Mouse (Mus musculus) midbrain, embryonic 16.5 days (tissue): ENCODE data around the gene Prc1. TPM values are rescaled to one million over a fixed set of nuclear protein-coding genes. Genes with fewer than 3 reads are reported as not detected.

Experiments used
- ATAC-seq: fragments of 200-750 bp; cut with Nextera tagmentation; 2 replicates; pipeline ENCODE4 v1.8.0; 2017; ENCODE audit warnings: moderate TSS enrichment
- H3K27ac ChIP-seq: fragments of 300-500 bp; sonication (generic); 2 replicates; pipeline ENCODE4 v1.5.1; 2014; ENCODE audit warnings: mild to moderate bottlenecking, low read length, mixed read lengths
- H3K27me3 ChIP-seq: fragments of 300-500 bp; sonication (generic); 2 replicates; pipeline ENCODE4 v1.6.1; 2014; ENCODE audit warnings: low read depth, low read length, mixed read lengths; ENCODE audit not compliant: control insufficient read depth, insufficient read depth
- H3K36me3 ChIP-seq: fragments of 300-500 bp; sonication (generic); 2 replicates; pipeline ENCODE4 v1.6.1; 2014; ENCODE audit warnings: mild to moderate bottlenecking, low read length, moderate library complexity, mixed read lengths; ENCODE audit not compliant: control insufficient read depth, insufficient read depth
- H3K4me1 ChIP-seq: fragments of 300-500 bp; sonication (generic); 2 replicates; pipeline ENCODE4 v1.6.1; 2014; ENCODE audit warnings: mild to moderate bottlenecking, low read length, mixed read lengths; ENCODE audit not compliant: control insufficient read depth, insufficient read depth
- H3K4me2 ChIP-seq: fragments of 300-500 bp; sonication (generic); 2 replicates; pipeline ENCODE4 v1.6.1; 2014; ENCODE audit warnings: mild to moderate bottlenecking, low read length, mixed read lengths
- H3K4me3 ChIP-seq: fragments of 300-500 bp; sonication (generic); 2 replicates; pipeline ENCODE4 v1.5.1; 2014; ENCODE audit warnings: low read depth, mild to moderate bottlenecking, low read length, moderate library complexity, mixed read lengths
- H3K9ac ChIP-seq: fragments of 300-500 bp; sonication (generic); 2 replicates; pipeline ENCODE4 v1.6.1; 2014; ENCODE audit warnings: low read depth, low read length, mixed read lengths
- H3K9me3 ChIP-seq: fragments of 300-500 bp; sonication (generic); replicated peaks from 2 replicates; pipeline ENCODE4 v1.6.1; 2014; ENCODE audit warnings: mild to moderate bottlenecking, low read length, mixed read lengths; ENCODE audit not compliant: control insufficient read depth, poor library complexity, severe bottlenecking
- WGBS: fragments of 180-500 bp; shearing (Covaris S2); extraction: QIAGEN DNeasy Blood & Tissue Kit; methylation state at CpG from one replicate; pipeline ENCODE4 v1.1.7; 2014; 5-methylcytosine and 5-hydroxymethylcytosine counted together
- polyA plus RNA-seq: library from polyadenylated mRNA; unstranded; fragments of >200 nt; fragmentation: Nextera tagmentation; extraction: Ambion mirVana; gene quantifications from 2 replicates; pipeline ENCODE4 v1.2.1, GENCODE M21; 2015

Prc1 gene
- polyA plus RNA-seq, 1 experiment from 2014 or later, result 22.6 TPM

GRCm38 (mm10) chr7:80346830-80347229 is 52.6 kb downstream of the Prc1 start:
- WGBS, result 89% methylated on average over 5 of the region's 5 CpGs
- ATAC-seq, result no peak
- H3K36me3 ChIP-seq, result peaks cover 8% of the 10 kb centered on the region; the same call in 1 of the 2 replicates
- H3K4me3 ChIP-seq, result no peak overlapping the region
- no peak overlapping the region for H3K27ac ChIP-seq
- no peaks in the 10 kb centered on the region for H3K9me3 ChIP-seq
- H3K27me3 ChIP-seq, result no peaks in the 10 kb centered on the region
- no peak overlapping the region for H3K9ac ChIP-seq
- H3K4me2 ChIP-seq, result no peak overlapping the region
- H3K4me1 ChIP-seq, result peaks cover 15% of the 10 kb centered on the region

DNA sequence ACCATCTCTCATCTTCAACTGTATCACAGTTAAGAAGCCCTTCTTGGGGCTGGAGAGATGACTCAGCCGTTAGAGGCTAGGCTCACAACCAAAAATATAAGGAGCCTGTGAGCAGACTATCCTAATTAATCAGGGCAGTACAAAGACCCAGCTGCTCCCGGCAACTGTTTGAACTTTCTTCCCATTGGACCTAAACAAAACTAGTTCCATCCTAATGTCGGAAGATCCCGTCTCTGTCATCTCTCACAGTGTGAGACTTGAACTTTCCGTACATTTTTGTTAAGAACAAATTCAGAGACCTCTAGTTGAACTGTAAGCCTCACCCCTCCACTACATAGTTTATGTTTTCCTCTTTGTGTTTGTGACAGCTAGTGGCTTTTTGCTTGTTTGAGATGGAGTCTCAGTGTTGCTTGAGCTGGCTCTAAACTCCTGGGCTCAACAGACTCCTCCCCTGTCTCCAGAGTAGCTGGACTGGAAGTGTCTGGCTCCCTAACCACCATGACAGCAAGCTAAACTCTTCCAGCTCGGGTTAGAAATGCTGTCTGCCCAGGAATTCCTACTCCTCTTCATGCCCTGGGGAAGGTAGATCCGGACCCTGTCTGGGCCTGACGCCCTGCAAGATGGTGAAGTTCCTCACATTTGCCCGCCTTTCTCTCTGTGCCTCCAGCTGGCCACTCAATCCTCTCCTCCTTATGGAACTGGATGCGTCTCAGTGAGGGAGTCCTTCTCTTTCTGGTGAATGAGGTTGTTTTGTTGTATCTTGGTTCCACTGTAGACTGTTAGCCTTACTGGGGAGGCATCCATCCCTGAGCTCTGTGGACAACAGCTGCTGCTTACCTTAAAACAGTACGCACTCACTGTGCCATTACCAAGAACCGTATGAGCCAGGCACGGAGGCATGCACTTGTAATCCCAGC is 53.7 kb downstream of the Prc1 start:
- H3K9me3 ChIP-seq, result no peaks in the 10 kb centered on the region
- no peaks in the 10 kb centered on the region for H3K27me3 ChIP-seq
- H3K9ac ChIP-seq, result no peak overlapping the region
- H3K4me1 ChIP-seq, result peaks cover 6% of the 10 kb centered on the region; the same call in 1 of the 2 replicates
- H3K36me3 ChIP-seq, result peaks cover 11% of the 10 kb centered on the region; the same call in 1 of the 2 replicates
- H3K4me2 ChIP-seq, result no peak overlapping the region
- no peak for ATAC-seq
- H3K4me3 ChIP-seq, result no peak overlapping the region
- WGBS, result 78% methylated on average over 13 of the region's 13 CpGs
- H3K27ac ChIP-seq, result no peak overlapping the region

DNA sequence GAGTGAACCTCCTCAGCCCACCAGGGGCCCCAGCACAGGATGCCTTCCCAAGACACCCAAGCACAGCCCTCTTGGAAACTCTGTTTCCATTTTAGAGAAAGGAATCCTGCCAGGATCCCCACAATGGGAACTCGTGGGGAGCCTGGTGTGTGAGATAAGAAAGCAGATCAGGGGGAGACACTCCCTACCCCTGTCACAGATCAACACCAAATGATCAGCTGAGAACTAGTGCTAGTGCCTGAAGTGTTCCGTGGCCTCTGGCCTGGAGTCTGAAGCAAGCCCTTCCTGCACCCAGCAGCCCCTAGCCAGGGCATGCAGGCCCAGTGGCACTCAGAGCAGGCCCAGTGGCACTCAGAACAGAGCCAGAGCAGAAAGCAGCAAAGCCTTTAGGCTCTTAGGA is 56.6 kb downstream of the Prc1 start:
- no peak overlapping the region for H3K4me2 ChIP-seq
- ATAC-seq, result no peak
- H3K9ac ChIP-seq, result no peak overlapping the region
- no peak overlapping the region for H3K27ac ChIP-seq
- no peaks in the 10 kb centered on the region for H3K27me3 ChIP-seq
- WGBS, result 81% methylated on average over 2 of the region's 2 CpGs
- no peaks in the 10 kb centered on the region for H3K9me3 ChIP-seq
- no peaks in the 10 kb centered on the region for H3K4me1 ChIP-seq
- no peak overlapping the region for H3K4me3 ChIP-seq
- peaks cover 28% of the 10 kb centered on the region for H3K36me3 ChIP-seq

- no peaks in the 10 kb centered on the region for H3K27me3 ChIP-seq
- no peaks in the 10 kb centered on the region for H3K9me3 ChIP-seq
- H3K4me3 ChIP-seq, result no peak overlapping the region
- WGBS, result 95% methylated on average over 8 of the region's 8 CpGs
- no peak overlapping the region for H3K27ac ChIP-seq
- H3K9ac ChIP-seq, result no peak overlapping the region
- H3K36me3 ChIP-seq, result peaks cover 35% of the 10 kb centered on the region
- no peaks in the 10 kb centered on the region for H3K4me1 ChIP-seq
- H3K4me2 ChIP-seq, result no peak overlapping the region
- no peak for ATAC-seq
These were observed 58.7 kb downstream of the Prc1 start for GRCm38 (mm10) chr7:80352920-80353319.

DNA sequence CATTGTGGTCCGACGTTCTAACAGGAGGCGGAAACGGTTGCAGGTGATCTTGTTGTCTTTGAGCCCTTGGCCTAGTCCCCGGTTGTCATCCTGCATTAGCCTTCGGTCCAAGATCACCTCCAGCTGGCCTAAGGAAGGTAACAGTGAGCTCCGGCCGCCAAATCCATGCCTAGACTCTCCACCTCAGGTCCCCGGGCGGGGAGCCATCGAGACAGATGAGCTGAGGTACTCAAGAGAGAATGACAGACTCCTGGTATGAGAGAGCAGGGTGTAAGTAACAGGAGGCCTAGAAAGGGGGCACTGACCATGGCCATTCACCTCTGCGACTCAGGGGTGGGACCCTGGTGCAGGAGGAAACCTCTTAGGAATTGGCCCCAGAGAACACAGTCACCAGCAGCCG is 62.1 kb downstream of the Prc1 start:
- Histone ChIP-seq H3K27me3 (no peaks in the 10 kb centered on the region), H3K36me3 (peaks cover 54% of the 10 kb centered on the region), H3K4me2 (no peak overlapping the region), H3K4me1 (no peaks in the 10 kb centered on the region), H3K9me3 (no peaks in the 10 kb centered on the region), H3K9ac (no peak overlapping the region), H3K4me3 (no peak overlapping the region), H3K27ac (no peak overlapping the region)
- no peak for ATAC-seq
- WGBS, result 83% methylated on average over 13 of the region's 13 CpGs

GRCm38 (mm10) chr7:80357156-80357555 is 62.9 kb downstream of the Prc1 start:
- ATAC-seq, result no peak
- Histone ChIP-seq H3K27me3 (no peaks in the 10 kb centered on the region), H3K4me1 (no peaks in the 10 kb centered on the region), H3K27ac (no peak overlapping the region), H3K9ac (no peak overlapping the region), H3K4me2 (no peak overlapping the region), H3K36me3 (peaks cover 54% of the 10 kb centered on the region), H3K4me3 (no peak overlapping the region), H3K9me3 (no peaks in the 10 kb centered on the region)
- WGBS, result 16% methylated on average over 8 of the region's 8 CpGs

DNA sequence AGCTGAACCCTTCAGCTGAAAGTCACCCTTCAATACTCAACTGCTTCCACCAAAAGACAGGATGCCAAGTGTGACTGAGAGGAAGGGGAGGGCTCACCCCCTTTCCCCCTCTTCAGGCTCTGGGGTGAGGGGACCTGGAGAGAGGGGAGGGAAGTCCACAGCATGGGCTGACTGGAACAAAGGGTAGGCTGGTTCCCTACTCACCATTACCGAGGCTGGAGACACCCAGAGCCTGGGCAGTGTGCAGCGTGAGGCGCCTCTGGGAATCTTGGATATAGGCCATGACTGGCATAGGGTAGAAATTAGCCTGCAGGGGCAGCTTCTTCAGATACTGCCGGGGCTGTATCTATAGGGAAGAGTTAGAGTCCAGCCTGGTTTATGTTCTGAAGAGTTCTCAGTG is 63.8 kb downstream of the Prc1 start:
- no peak overlapping the region for H3K4me3 ChIP-seq
- no peak overlapping the region for H3K4me2 ChIP-seq
- no peak overlapping the region for H3K27ac ChIP-seq
- no peak overlapping the region for H3K9ac ChIP-seq
- H3K36me3 ChIP-seq, result peaks cover 58% of the 10 kb centered on the region
- no peaks in the 10 kb centered on the region for H3K27me3 ChIP-seq
- H3K9me3 ChIP-seq, result no peaks in the 10 kb centered on the region
- WGBS, result 66% methylated on average over 4 of the region's 4 CpGs
- ATAC-seq, result no peak
- H3K4me1 ChIP-seq, result no peaks in the 10 kb centered on the region

GRCm38 (mm10) chr7:80360435-80360834 is 66.2 kb downstream of the Prc1 start:
- 79% methylated on average over 3 of the region's 3 CpGs for WGBS
- no peak overlapping the region for H3K27ac ChIP-seq
- ATAC-seq, result no peak
- peaks cover 60% of the 10 kb centered on the region for H3K36me3 ChIP-seq
- H3K9me3 ChIP-seq, result no peaks in the 10 kb centered on the region
- no peak overlapping the region for H3K4me2 ChIP-seq
- H3K4me3 ChIP-seq, result no peak overlapping the region
- H3K4me1 ChIP-seq, result no peaks in the 10 kb centered on the region
- H3K27me3 ChIP-seq, result no peaks in the 10 kb centered on the region
- no peak overlapping the region for H3K9ac ChIP-seq

DNA sequence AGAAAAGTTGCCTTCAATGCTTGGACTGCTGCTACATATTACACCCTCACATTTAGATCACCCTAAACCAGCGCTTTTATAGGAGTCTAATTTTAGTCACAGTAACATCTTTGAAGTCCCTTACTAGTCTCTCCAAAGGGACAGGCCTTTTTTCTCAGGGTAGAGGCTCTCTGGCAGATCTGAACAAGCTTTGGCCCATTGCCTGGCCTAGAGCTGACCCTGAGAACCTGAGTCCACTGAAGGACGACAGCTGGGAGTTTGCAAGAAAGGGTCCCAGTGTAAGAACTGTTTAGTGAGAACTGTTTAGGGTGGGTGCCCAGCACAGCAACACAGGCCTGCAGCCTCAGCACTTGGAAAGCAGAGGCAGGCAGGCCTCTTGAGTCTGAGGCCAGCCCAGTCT is 71.5 kb downstream of the Prc1 start:
- Histone ChIP-seq H3K27ac (no peak overlapping the region), H3K4me3 (no peak overlapping the region), H3K9me3 (no peaks in the 10 kb centered on the region), H3K4me2 (no peak overlapping the region), H3K36me3 (peaks cover 52% of the 10 kb centered on the region), H3K9ac (no peak overlapping the region), H3K4me1 (peaks cover 14% of the 10 kb centered on the region), H3K27me3 (no peaks in the 10 kb centered on the region)
- no peak for ATAC-seq
- 94% methylated on average over 2 of the region's 2 CpGs for WGBS
